Mouse (Mus musculus) MN1 (cell line): ENCODE results near the gene Adam10.
A peak's percentile ranks its signal among the peaks of the same experiment; 100 is the strongest.

ENCODE experiments used
- DNase-seq: peaks from one replicate; pipeline ENCODE4 v3.0.0-alpha.2; 2016; ENCODE audit warnings: low spot score

Adam10 gene

DNA sequence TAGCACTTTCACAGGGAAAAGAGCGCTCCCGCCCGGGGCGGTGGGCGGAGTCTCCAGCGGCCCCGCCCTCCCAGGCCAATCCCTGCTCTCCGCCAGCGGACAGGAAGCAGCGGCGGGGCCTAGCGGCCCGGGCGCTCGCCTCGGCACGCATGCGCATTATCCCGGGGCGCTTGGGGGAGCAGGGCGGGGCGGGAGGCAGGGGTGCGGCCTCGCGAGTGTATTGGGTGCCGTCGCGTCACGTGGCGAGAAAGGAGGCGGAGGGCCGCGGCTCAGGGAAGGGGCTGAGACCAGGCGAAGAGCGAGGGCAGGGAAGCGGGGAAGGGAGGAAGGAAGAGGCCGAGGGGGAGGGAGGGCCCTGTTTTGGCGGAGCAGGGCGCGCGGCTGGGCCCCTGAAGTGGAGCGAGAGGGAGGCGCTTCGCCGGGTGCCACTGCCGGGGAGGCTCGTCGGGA is at the start of gene Adam10:
Adam10 (plus strand) TSS at position 316 of the 450 bp plus-strand sequence.
- peak; percentile 98 for DNase-seq

GRCm38 (mm10) chr9:70629711-70630110 is 49.1 kb upstream of the Adam10 start:
- no peak for DNase-seq

GRCm38 (mm10) chr9:70631665-70632064 is 47.1 kb upstream of the Adam10 start:
- DNase-seq, result no peak

GRCm38 (mm10) chr9:70636748-70637147 is 42.0 kb upstream of the Adam10 start:
- DNase-seq, result no peak

DNA sequence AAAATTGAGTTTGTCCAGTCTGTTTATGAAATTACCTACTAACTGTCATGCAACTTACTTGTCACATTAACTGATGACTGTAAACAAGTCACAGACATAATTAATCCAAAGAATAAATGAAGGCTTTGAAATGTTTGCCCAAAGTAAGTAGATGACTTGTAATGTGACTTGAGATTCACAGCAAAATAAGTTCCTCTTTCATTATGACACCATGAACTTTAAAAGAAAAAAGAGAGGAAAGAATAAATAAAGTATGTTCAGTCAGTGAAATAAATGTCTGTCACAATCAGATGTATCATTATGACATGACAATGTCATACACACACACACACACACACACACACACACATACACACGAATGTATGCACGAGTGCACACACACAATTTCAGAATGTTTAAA is 28.5 kb upstream of the Adam10 start:
- no peak for DNase-seq

DNA sequence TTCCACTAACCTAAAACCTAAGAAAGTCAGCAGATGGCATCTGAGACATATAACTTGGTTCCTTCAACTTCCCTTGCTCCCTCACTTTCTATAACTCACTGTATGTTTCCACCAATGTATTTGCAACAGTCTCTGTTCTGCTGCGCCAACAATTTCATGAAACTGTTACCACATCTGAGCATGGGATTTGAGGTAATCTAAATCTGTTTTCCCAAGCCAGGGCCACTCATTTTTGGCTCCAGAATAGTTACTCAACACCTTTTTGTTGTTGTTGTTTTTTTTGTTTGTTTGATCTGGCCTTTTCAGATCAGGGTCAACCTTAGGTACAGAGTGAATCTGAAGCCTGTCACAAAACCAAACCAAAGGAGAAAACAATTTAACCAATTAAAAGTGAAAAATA is 27.8 kb upstream of the Adam10 start:
- no peak for DNase-seq

DNA sequence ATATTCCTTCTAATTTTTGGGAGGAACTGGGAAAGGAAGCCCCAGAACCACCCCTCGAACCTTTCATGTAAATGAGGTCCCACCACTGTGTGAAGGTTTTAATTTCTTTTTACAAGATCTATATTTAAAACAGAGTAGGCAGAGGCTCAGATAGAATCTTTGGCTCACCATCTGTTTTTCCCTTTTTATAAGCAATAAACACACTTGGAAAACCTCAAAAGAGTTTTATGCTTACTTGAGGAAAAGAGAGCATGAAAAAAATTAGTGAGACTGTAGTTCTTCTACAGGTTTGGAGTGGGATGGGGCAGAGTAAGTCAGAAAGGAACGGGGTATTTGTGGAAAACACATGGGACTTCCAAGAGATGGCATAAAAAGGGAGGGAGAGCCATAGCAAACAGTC is 26.6 kb upstream of the Adam10 start:
- DNase-seq, result no peak

- DNase-seq, result no peak
Measured at GRCm38 (mm10) chr9:70653875-70654274, 24.9 kb upstream of the Adam10 start.

DNA sequence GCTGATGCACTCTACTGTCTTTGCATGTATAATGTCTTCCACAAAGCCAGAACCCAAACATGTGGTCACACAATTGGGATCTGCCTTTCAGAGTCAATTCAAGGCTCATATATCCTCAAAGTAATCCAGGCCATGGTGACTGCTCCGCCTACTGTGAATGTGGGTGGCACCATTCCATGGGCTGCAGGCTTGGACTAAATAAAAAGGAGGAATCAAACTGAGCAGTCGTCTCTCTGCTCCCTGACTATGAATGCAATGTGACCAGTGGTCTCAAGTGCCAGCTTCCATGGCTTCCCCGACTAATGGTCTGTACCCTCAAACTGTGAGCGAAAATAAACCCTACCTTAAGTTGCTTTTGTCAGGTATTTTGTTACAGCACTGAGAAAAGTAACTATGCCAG is 24.3 kb upstream of the Adam10 start:
- no peak for DNase-seq

DNA sequence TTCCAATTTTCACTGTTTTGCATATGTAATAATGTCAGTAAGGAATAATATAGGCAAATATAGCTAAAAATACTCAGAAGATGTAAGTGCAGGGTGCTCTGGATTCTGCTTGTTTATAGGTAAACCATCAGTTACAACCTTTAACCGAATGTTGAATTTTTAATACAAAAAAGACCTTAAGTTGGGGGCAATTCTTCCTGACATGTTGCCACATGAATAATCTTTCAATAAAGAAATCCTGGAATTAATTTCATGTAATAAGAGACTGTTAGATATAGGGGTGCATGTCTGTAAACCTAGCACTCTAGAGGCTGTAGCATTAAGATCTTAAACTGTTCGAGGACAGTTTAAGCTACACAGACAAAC is 23.1 kb upstream of the Adam10 start:
- DNase-seq, result no peak

- peak; percentile 75 for DNase-seq
Measured at GRCm38 (mm10) chr9:70656130-70657007, 22.4 kb upstream of the Adam10 start, which contains the start of gene Gm10642. Gm10642 (plus strand) TSS chr9:70656251.

GRCm38 (mm10) chr9:70657013-70657967 is 21.5 kb upstream of the Adam10 start, which contains the start of gene Mindy2:
Mindy2 (minus strand) TSS chr9:70657174.
- peak; percentile 98 for DNase-seq

- DNase-seq, result peak; percentile 10
Measured at GRCm38 (mm10) chr9:70658266-70658665, 20.5 kb upstream of the Adam10 start.

- DNase-seq, result no peak
Measured at GRCm38 (mm10) chr9:70664847-70665246, 13.9 kb upstream of the Adam10 start.

DNA sequence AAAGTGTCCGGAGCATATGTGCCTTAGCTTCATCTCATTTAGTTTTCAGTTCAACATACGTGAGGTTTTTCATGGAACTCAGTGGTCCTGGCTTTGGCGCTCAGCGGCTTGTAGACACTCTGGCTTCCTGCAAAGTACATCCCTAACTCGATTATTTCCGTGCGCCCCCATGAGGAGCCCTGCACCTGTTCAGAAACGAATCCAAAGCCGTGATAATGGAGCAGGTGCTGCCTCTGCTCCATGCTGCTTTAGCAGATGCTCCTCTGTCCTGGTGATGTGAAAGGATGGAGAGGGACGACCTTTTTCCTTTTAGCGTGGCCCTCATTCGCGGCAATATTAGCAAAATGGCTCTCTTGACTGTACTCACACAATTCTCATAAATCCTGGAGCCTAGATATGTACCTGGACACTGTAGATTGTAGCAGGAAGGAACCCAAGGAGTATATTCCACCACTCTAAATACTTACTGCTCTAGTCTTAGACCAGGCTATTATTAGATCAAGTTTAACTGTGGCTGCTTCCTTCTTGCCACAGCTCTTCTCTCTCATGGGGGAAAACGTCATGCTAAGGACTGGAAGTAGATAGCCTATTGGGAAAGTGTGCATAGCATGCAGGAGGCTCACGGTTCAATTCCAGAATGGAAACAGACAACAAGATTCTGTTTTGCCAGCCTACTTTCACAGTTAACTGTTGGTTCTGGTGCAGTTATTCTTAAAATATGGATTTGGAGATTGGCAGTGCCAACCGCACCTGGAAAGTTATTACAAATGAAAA is 13.2 kb upstream of the Adam10 start:
- no peak for DNase-seq

- no peak for DNase-seq
Measured at GRCm38 (mm10) chr9:70666811-70667210, 12.0 kb upstream of the Adam10 start.

- DNase-seq, result no peak
Measured at GRCm38 (mm10) chr9:70668048-70668447, 10.7 kb upstream of the Adam10 start.

DNA sequence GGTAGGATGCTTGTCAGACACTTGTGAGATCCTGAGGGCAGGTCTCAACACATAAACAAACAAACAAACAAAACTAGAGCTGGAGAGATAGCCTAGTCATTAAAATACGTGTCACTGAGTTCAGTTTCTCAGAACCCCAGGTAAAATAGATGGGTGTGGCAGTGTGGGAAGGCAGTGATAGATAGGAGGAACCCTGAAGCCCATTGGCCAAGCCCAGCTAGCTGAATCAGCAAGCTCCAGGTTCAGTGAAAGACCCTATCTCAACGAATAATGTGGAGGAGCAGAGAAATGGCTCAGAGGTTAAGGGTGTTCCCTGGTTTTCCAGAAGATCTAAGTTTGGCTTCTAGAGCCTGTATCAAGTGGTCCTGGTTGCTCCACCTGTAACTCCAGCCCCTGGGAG is 9.6 kb upstream of the Adam10 start:
- DNase-seq, result no peak

GRCm38 (mm10) chr9:70670381-70670780 is 8.4 kb upstream of the Adam10 start:
- no peak for DNase-seq

GRCm38 (mm10) chr9:70671278-70671677 is 7.5 kb upstream of the Adam10 start:
- no peak for DNase-seq

GRCm38 (mm10) chr9:70671772-70672579 is 6.8 kb upstream of the Adam10 start:
- DNase-seq, result peak; percentile 11
